In genomic region chr9:15237516-15238296, GRCm38 (mm10) we compare ENCODE assay signal across 11 mouse cellular contexts. TPM values are rescaled to one million over a fixed set of nuclear protein-coding genes. Genes with fewer than 3 reads are reported as not detected.
DNase-seq lines count a peak whose midpoint lies in the region; ATAC-seq and TF ChIP-seq lines count a peak whose summit lies in the region.
"Had no signal": no experiment of that assay in that cellular context is flagged by ENCODE, and none has a peak within 500 bp of the region (broad histone marks: within the 10 kb centered on the region; RNA-seq: fewer than 3 reads in every experiment).

No protein-coding gene starts in this region.

- in situ Hi-C loops in ES-E14 (cut with MboI; ENCODE audit: low sequenced_read_pairs in 2 of 2, unreplicated experiment in 2 of 2) = no loop called here

- peak overlapping the region; percentile 3; the same call in 1 of the 2 replicates for H3K27ac ChIP-seq in kidney, postnatal 0 days
- peak overlapping the region; percentile 43; the same call in 1 of the 2 replicates for H3K27ac ChIP-seq in ES-Bruce4 (ENCODE audit: insufficient read depth, low read length)
- H3K27ac ChIP-seq in ES-E14 (ENCODE audit: insufficient read depth, low read depth, low read length, poor library complexity, severe bottlenecking) = no peak overlapping the region

- peak; percentile 49 for DNase-seq in kidney, postnatal 0 days (ENCODE audit: low spot score)
- no peak for DNase-seq in kidney, adult 9 months
- DNase-seq in ES-E14 (ENCODE audit: low read depth, low spot score) = no peak
- peak; percentile 30 for DNase-seq in heart, postnatal 4 days
- no peak for DNase-seq in urinary bladder, postnatal 4 days (ENCODE audit: low spot score in 2 of 2)
- no peak for DNase-seq in frontal cortex, postnatal 14 days (ENCODE audit: low spot score in 2 of 2)
- DNase-seq: adrenal gland, postnatal 25 days; cerebellum, adult 18-20 months; thymus, postnatal 14 days had no signal

- no peak for TF ChIP-seq POLR2A in ES-Bruce4 (IDR thresholded peaks at IDR 0.05; ENCODE audit: insufficient read depth, low read length)

- no peaks in the 10 kb centered on the region for H3K36me3 ChIP-seq in kidney, postnatal 0 days (ENCODE audit: insufficient read depth, low read length)
- no peaks in the 10 kb centered on the region for H3K36me3 ChIP-seq in ES-Bruce4 (ENCODE audit: control insufficient read depth, insufficient read depth, low read length, poor library complexity, severe bottlenecking)
- no peaks in the 10 kb centered on the region for H3K36me3 ChIP-seq in ES-E14 (ENCODE audit: control insufficient read depth, insufficient read depth, low read length, poor library complexity, severe bottlenecking)

- TF ChIP-seq EP300 in ES-Bruce4 (IDR thresholded peaks at IDR 0.05; ENCODE audit: insufficient read depth, low read depth, low read length) = no peak

- H3K9me3 ChIP-seq in kidney, postnatal 0 days (replicated peaks; ENCODE audit: low read length) = no peaks in the 10 kb centered on the region
- H3K9me3 ChIP-seq in ES-Bruce4 (replicated peaks; ENCODE audit: control insufficient read depth, insufficient read depth, low read length, poor library complexity, severe bottlenecking) (no peaks in the 10 kb centered on the region), ES-E14 (ENCODE audit: control insufficient read depth, insufficient read depth, low read depth, low read length) (no peaks in the 10 kb centered on the region)

- H3K4me3 ChIP-seq in kidney, postnatal 0 days (replicated peaks; ENCODE audit: low read depth, low read length) = no peak overlapping the region
- H3K4me3 ChIP-seq in ES-Bruce4 (ENCODE audit: low read depth, low read length) = no peak overlapping the region
- no peak overlapping the region for H3K4me3 ChIP-seq in ES-E14 (ENCODE audit: insufficient read depth in 1 of 2, low read depth in 1 of 2, low read length in 2 of 2, poor library complexity in 1 of 2, severe bottlenecking in 1 of 2)

- no peaks in the 10 kb centered on the region for H3K27me3 ChIP-seq in kidney, postnatal 0 days (ENCODE audit: insufficient read depth, low read length)
- no peaks in the 10 kb centered on the region for H3K27me3 ChIP-seq in ES-Bruce4 (ENCODE audit: control insufficient read depth, insufficient read depth, low read length, poor library complexity, severe bottlenecking)

- no peak for TF ChIP-seq CTCF in kidney, postnatal 0 days (IDR thresholded peaks at IDR 0.05; ENCODE audit: low read depth)
- TF ChIP-seq CTCF in ES-Bruce4 (IDR thresholded peaks at IDR 0.05; ENCODE audit: low read depth, low read length) = no peak

- no peak overlapping the region for H3K9ac ChIP-seq in kidney, postnatal 0 days (ENCODE audit: low read depth, low read length)
- H3K9ac ChIP-seq in ES-Bruce4 (ENCODE audit: low read depth, poor library complexity, severe bottlenecking) (no peak overlapping the region), ES-E14 (ENCODE audit: insufficient read depth, low read depth, low read length, poor library complexity, severe bottlenecking) (peak overlapping the region; percentile 13; the same call in 1 of the 2 replicates)

- H3K4me2 ChIP-seq in kidney, postnatal 0 days (ENCODE audit: low read length) = no peak overlapping the region

- 46% methylated on average over 14 of the region's 14 CpGs for WGBS in kidney, postnatal 0 days

- 0 out of 2 replicates have a peak, but pooled peaks cover 6% of the 10 kb centered on the region for H3K4me1 ChIP-seq in kidney, postnatal 0 days (replicated peaks; ENCODE audit: insufficient read depth, low read length)
- H3K4me1 ChIP-seq in ES-Bruce4 (ENCODE audit: control insufficient read depth, insufficient read depth, low read length) = peaks cover 5% of the 10 kb centered on the region
- H3K4me1 ChIP-seq in ES-E14 (ENCODE audit: control insufficient read depth in 2 of 2, insufficient read depth in 2 of 2, low read length in 2 of 2, poor library complexity in 1 of 2) = peaks cover 3 to 16% of the 10 kb centered on the region in 2 experiments

- ATAC-seq in kidney, postnatal 0 days (replicated peaks; ENCODE audit: low FRiP score, low read depth) = no peak

TF ChIP-seq in ES-E14, 5 proteins besides CTCF, POLR2A, EP300 and RAD21:
- TF ChIP-seq ZNF384 (IDR thresholded peaks at IDR 0.05; ENCODE audit: low read depth, low read length) = no peak
- no peak for TF ChIP-seq CHD2 (IDR thresholded peaks at IDR 0.05; ENCODE audit: low read depth, low read length)
- no peak for TF ChIP-seq MAFK (IDR thresholded peaks at IDR 0.05; ENCODE audit: insufficient read depth, low read depth, low read length)
- no peak for TF ChIP-seq HCFC1 (IDR thresholded peaks at IDR 0.05; ENCODE audit: borderline replicate concordance, insufficient read depth, low read length)
- TF ChIP-seq ZC3H11A (IDR thresholded peaks at IDR 0.05; ENCODE audit: borderline replicate concordance, low read depth, low read length) = no peak

RNA-seq across cellular contexts. Expression of gene Vstm5, which starts 1.1 kb away (rescaled TPM):
- 9.4 and 10.5 TPM in 2 replicates for polyA plus RNA-seq in kidney, postnatal 0 days (2015; fragmentation: Nextera tagmentation; extraction: Ambion mirVana)
- polyA plus RNA-seq in ES-Bruce4 (2011; ENCODE audit: insufficient read depth, insufficient read length, low read depth, missing spikeins) = 1.7 and 1.8 TPM in 2 replicates
- total RNA-seq in ES-E14 (2012; rRNA removed) = 2.9 and 4.3 TPM in 2 replicates
- total RNA-seq in heart, postnatal 4 days (2021) = 1 to 10 TPM; 1.7 to 1.9 TPM
- total RNA-seq: hematopoietic stem cell, adult 5-6 weeks had no signal

RNA-seq across cellular contexts. Expression of gene Med17, which starts 42.0 kb away (rescaled TPM):
- 30.9 and 36.2 TPM in 2 replicates for polyA plus RNA-seq in kidney, postnatal 0 days (2015; fragmentation: Nextera tagmentation; extraction: Ambion mirVana)
- 89.6 and 109 TPM in 2 replicates for polyA plus RNA-seq in ES-Bruce4 (2011; ENCODE audit: insufficient read depth, insufficient read length, low read depth, missing spikeins)
- total RNA-seq in ES-E14 (2012; rRNA removed) = 37.2 and 51.5 TPM in 2 replicates
- 10 to 100 TPM; 20.7 to 22.1 TPM for total RNA-seq in heart, postnatal 4 days (2021)

Comparison
In these comparisons a context has a peak if more than half of its experiments do, and no peak if none do; other contexts are left out.
1. DNase-seq: peak in kidney, postnatal 0 days (single experiment) and heart, postnatal 4 days (single experiment); none in kidney, adult 9 months (single experiment), ES-E14 (single experiment), urinary bladder, postnatal 4 days (0 of 2) and frontal cortex, postnatal 14 days (0 of 2).